Mouse (Mus musculus) thymus, adult 2 months (tissue): Measurements from ENCODE around the gene Psma7. TPM values are rescaled to one million over a fixed set of nuclear protein-coding genes. Genes with fewer than 3 reads are reported as not detected.

Experiments
- DNase-seq: peaks from one replicate; pipeline ENCODE4 v3.0.0; 2021
- H3K27ac ChIP-seq: fragments of 200-500 bp; 2 replicates; pipeline ENCODE4 v1.5.1; 2012; ENCODE audit warnings: low read length, control low read depth; ENCODE audit not compliant: control insufficient read depth, insufficient read depth
- H3K27me3 ChIP-seq: fragments of 200-500 bp; 2 replicates; pipeline ENCODE4 v1.6.1; 2012; ENCODE audit warnings: mild to moderate bottlenecking, low read length, moderate library complexity, mixed read lengths; ENCODE audit not compliant: control insufficient read depth, insufficient read depth
- H3K36me3 ChIP-seq: fragments of 200-500 bp; 2 replicates; pipeline ENCODE4 v1.6.1; 2012; ENCODE audit warnings: mild to moderate bottlenecking, low read length, moderate library complexity; ENCODE audit not compliant: control insufficient read depth, insufficient read depth
- H3K4me1 ChIP-seq: fragments of 200-500 bp; replicated peaks from 2 replicates; pipeline ENCODE4 v1.6.1; 2012; ENCODE audit warnings: low read length; ENCODE audit not compliant: control insufficient read depth, insufficient read depth
- H3K4me3 ChIP-seq: fragments of 200-500 bp; 2 replicates; pipeline ENCODE4 v1.5.1; 2012; ENCODE audit warnings: mild to moderate bottlenecking, low read length, control low read depth, moderate library complexity; ENCODE audit not compliant: control insufficient read depth, insufficient read depth
- CTCF ChIP-seq: fragments of 200-500 bp; IDR thresholded peaks from 2 replicates; pipeline ENCODE4 v1.5.1; 2012; ENCODE audit warnings: mild to moderate bottlenecking, control low read depth, low read length, moderate library complexity, borderline replicate concordance; ENCODE audit not compliant: control insufficient read depth, poor library complexity, insufficient read depth; ENCODE audit errors: extremely low read depth
- POLR2A ChIP-seq: fragments of 200-500 bp; IDR thresholded peaks from 2 replicates; pipeline ENCODE4 v1.6.1; 2012; ENCODE audit warnings: mild to moderate bottlenecking, low read length, control low read depth, moderate library complexity; ENCODE audit not compliant: control insufficient read depth, poor library complexity, insufficient read depth; ENCODE audit errors: extremely low read depth
- WGBS: fragments of 180-500 bp; shearing (Covaris S2); methylation state at CpG from one replicate; pipeline ENCODE4 v1.1.7; 2018; 5-methylcytosine and 5-hydroxymethylcytosine counted together
- polyA plus RNA-seq: library from polyadenylated mRNA; depleted of rRNA; stranded (reverse); fragments of >200 nt; gene quantifications from 2 replicates; pipeline ENCODE4 v1.2.3, GENCODE M21; 2012; rRNA removed

The Psma7 gene
- polyA plus RNA-seq, result 205 and 250 TPM in 2 replicates

- peaks cover 21% of the 10 kb centered on the region for H3K4me1 ChIP-seq
- peak within 1 kb of the TSS; percentile 75 for H3K4me3 ChIP-seq
- H3K27me3 ChIP-seq, result no peaks in the 10 kb centered on the region
- TF ChIP-seq CTCF, result no peak; the same call in 1 of the 2 replicates
- TF ChIP-seq POLR2A, result peak; percentile 59; the same call in 1 of the 2 replicates
- WGBS, result under 1% methylated on average over 78 of the region's 78 CpGs
- H3K27ac ChIP-seq, result peak within 1 kb of the TSS; percentile 47
- H3K36me3 ChIP-seq, result peaks cover 10% of the 10 kb centered on the region
- peak; percentile 87 for DNase-seq
Measured at GRCm38 (mm10) chr2:180042256-180042857, at the start of gene Psma7, which contains the start of gene Ss18l1. Gene Psma7, minus strand, starts transcription at chr2:180042433. Gene Ss18l1, plus strand, starts transcription at chr2:180042509.

DNA sequence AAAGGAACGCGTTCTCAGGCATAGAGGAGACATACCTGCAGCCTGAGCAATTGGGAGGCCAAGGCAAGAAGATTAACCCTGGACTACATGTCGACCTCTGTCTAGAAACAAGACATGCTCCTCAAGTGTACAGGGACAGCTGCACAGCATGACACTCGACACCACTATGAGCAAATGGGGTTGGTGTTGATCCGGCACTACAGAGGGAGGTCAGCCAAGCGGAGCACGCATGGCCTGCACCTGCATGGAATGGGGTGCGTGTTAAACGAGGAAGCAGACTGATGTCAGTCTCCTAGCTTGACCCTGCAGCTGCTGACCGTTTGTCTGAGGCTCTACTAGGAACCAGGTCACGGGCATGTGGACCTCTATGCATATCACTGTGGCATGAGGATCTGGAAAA, 48.1 kb upstream of the Psma7 start:
- no peak for TF ChIP-seq POLR2A
- TF ChIP-seq CTCF, result no peak
- no peak for DNase-seq
- Histone ChIP-seq H3K27me3 (no peaks in the 10 kb centered on the region), H3K27ac (no peak overlapping the region), H3K36me3 (no peaks in the 10 kb centered on the region), H3K4me3 (no peak overlapping the region), H3K4me1 (peaks cover 9% of the 10 kb centered on the region)
- 83% methylated on average over 11 of the region's 11 CpGs for WGBS

DNA sequence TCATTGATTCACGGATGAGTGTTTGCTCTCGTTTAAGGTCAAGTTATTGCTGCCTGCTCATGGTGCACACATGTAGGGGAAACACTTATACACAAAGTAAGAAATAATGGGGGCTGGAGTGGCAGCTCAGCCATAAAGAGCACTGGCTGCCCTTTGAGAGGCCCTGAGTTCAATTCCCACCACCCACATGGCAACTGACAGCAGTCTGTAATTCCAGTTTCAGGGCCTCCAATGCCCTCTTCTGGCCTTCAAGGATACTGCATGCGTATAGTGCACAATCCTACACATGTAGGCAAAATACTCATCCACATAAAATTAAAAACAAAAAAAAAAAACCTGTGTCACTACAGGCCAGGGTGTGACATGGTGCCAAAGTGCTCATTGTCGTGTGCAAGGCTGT, 45.2 kb upstream of the Psma7 start:
- H3K4me3 ChIP-seq, result no peak overlapping the region
- H3K27me3 ChIP-seq, result no peaks in the 10 kb centered on the region
- WGBS, result 97% methylated on average over 4 of the region's 4 CpGs
- H3K27ac ChIP-seq, result no peak overlapping the region
- H3K36me3 ChIP-seq, result peaks cover 7% of the 10 kb centered on the region; the same call in 1 of the 2 replicates
- DNase-seq, result no peak
- H3K4me1 ChIP-seq, result no peaks in the 10 kb centered on the region
- TF ChIP-seq POLR2A (no peak), CTCF (no peak)

DNA sequence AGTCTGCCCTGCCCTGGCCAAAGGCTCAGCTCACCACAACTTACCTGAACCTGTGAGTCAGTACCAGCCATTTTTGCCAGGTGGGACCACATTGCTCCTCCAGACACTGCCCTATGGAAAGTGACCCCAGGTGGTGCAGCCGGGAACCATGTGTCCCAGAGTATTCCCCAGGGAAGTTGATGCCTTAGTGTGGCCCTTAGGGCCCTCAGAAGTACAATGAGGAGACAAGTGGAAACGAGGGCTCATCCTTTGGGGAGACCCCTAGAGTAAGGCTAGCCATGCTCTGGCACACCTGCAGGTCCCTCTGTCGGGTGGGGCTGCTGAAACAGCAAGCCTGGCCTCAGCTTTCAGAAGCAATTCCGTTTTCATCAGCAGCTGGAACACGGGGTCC, 44.4 kb upstream of the Psma7 start:
- H3K27me3 ChIP-seq, result no peaks in the 10 kb centered on the region
- no peak overlapping the region for H3K27ac ChIP-seq
- TF ChIP-seq POLR2A, result no peak
- no peak for TF ChIP-seq CTCF
- H3K4me1 ChIP-seq, result no peaks in the 10 kb centered on the region
- WGBS, result 92% methylated on average over 5 of the region's 5 CpGs
- H3K4me3 ChIP-seq, result no peak overlapping the region
- DNase-seq, result no peak
- H3K36me3 ChIP-seq, result peaks cover 10% of the 10 kb centered on the region; the same call in 1 of the 2 replicates

- H3K4me1 ChIP-seq, result no peaks in the 10 kb centered on the region
- no peak for TF ChIP-seq POLR2A
- no peak for TF ChIP-seq CTCF
- H3K27ac ChIP-seq, result no peak overlapping the region
- no peaks in the 10 kb centered on the region for H3K27me3 ChIP-seq
- DNase-seq, result no peak
- H3K4me3 ChIP-seq, result no peak overlapping the region
- WGBS, result 93% methylated on average over 16 of the region's 16 CpGs
- peaks cover 10% of the 10 kb centered on the region; the same call in 1 of the 2 replicates for H3K36me3 ChIP-seq
Measured at GRCm38 (mm10) chr2:180085926-180086636, 43.8 kb upstream of the Psma7 start.

GRCm38 (mm10) chr2:180084565-180084964, 42.3 kb upstream of the Psma7 start:
- TF ChIP-seq POLR2A (no peak), CTCF (no peak)
- Histone ChIP-seq H3K4me1 (no peaks in the 10 kb centered on the region), H3K36me3 (peaks cover 10% of the 10 kb centered on the region; the same call in 1 of the 2 replicates), H3K27ac (no peak overlapping the region), H3K27me3 (no peaks in the 10 kb centered on the region), H3K4me3 (no peak overlapping the region)
- 88% methylated on average over 3 of the region's 3 CpGs for WGBS
- DNase-seq, result no peak
